Mouse (Mus musculus) limb, embryonic 14.5 days (tissue): ENCODE results near the gene Aff3. TPM values are rescaled to one million over a fixed set of nuclear protein-coding genes. Genes with fewer than 3 reads are reported as not detected.

ENCODE experiments used
- ATAC-seq: fragments of 200-750 bp; cut with Nextera tagmentation; 2 replicates; pipeline ENCODE4 v1.8.0; 2017; ENCODE audit warnings: low read depth, moderate number of reproducible peaks, moderate TSS enrichment; ENCODE audit not compliant: low FRiP score
- DNase-seq: peaks from one replicate; pipeline ENCODE4 v3.0.0-alpha.2; 2015; ENCODE audit warnings: low spot score
- H3K27ac ChIP-seq: fragments of 300-500 bp; sonication (generic); replicated peaks from 2 replicates; pipeline ENCODE4 v1.5.1; 2014; ENCODE audit warnings: low read depth, mild to moderate bottlenecking, low read length, moderate library complexity, mixed read lengths
- H3K27me3 ChIP-seq: fragments of 300-500 bp; sonication (generic); 2 replicates; pipeline ENCODE4 v1.6.1; 2014; ENCODE audit warnings: low read length, mixed read lengths; ENCODE audit not compliant: control insufficient read depth, insufficient read depth
- H3K36me3 ChIP-seq: fragments of 300-500 bp; sonication (generic); 2 replicates; pipeline ENCODE4 v1.6.1; 2014; ENCODE audit warnings: mild to moderate bottlenecking, low read length, moderate library complexity, mixed read lengths; ENCODE audit not compliant: control insufficient read depth, insufficient read depth
- H3K4me1 ChIP-seq: fragments of 300-500 bp; sonication (generic); 2 replicates; pipeline ENCODE4 v1.6.1; 2014; ENCODE audit warnings: antibody characterized with exemption, low read length, mixed read lengths; ENCODE audit not compliant: control insufficient read depth, insufficient read depth
- H3K4me2 ChIP-seq: fragments of 300-500 bp; sonication (generic); replicated peaks from 2 replicates; pipeline ENCODE4 v1.6.1; 2014; ENCODE audit warnings: low read depth, mild to moderate bottlenecking, low read length, moderate library complexity; ENCODE audit not compliant: severe bottlenecking
- H3K4me3 ChIP-seq: fragments of 300-500 bp; sonication (generic); replicated peaks from 2 replicates; pipeline ENCODE4 v1.5.1; 2014; ENCODE audit warnings: low read length
- H3K9ac ChIP-seq: fragments of 300-500 bp; sonication (generic); 2 replicates; pipeline ENCODE4 v1.6.1; 2014; ENCODE audit warnings: mild to moderate bottlenecking, low read depth, low read length, moderate library complexity; ENCODE audit not compliant: severe bottlenecking
- H3K9me3 ChIP-seq: fragments of 300-500 bp; sonication (generic); 2 replicates; pipeline ENCODE4 v1.6.1; 2016; ENCODE audit warnings: low read length; ENCODE audit not compliant: control insufficient read depth
- POLR2A ChIP-seq: fragments of 200-500 bp; IDR thresholded peaks from 2 replicates; pipeline ENCODE4 v1.8.0; 2012; ENCODE audit warnings: inconsistent platforms, mild to moderate bottlenecking, moderate library complexity, borderline replicate concordance; ENCODE audit not compliant: insufficient read depth, insufficient read length; ENCODE audit errors: extremely low read depth
- WGBS: fragments of 180-500 bp; shearing (Covaris S2); extraction: QIAGEN DNeasy Blood & Tissue Kit; methylation state at CpG from one replicate; pipeline ENCODE4 v1.1.7; 2014; 5-methylcytosine and 5-hydroxymethylcytosine counted together
- polyA plus RNA-seq, 2 experiments: library from polyadenylated mRNA; depleted of rRNA in 1 of 2; stranded (reverse) in 1 of 2; unstranded in 1 of 2; fragments of >200 nt; fragmentation: Nextera tagmentation in 1 of 2; extraction: Ambion mirVana in 1 of 2; gene quantifications; 2 replicates each; pipeline versions ENCODE4 v1.2.1 to v1.2.3; 2012 to 2014

The Aff3 gene
- polyA plus RNA-seq, 2 experiments = 20.4 to 22.4 TPM

GRCm38 (mm10) chr1:38528607-38529006 lies 136.1 kb downstream of the Aff3 start:
- Histone ChIP-seq H3K9ac (no peak overlapping the region), H3K27me3 (no peaks in the 10 kb centered on the region), H3K4me2 (no peak overlapping the region), H3K9me3 (no peaks in the 10 kb centered on the region), H3K4me3 (no peak overlapping the region), H3K27ac (no peak overlapping the region), H3K4me1 (peaks cover 9% of the 10 kb centered on the region), H3K36me3 (peaks cover 23% of the 10 kb centered on the region)
- DNase-seq = no peak
- WGBS = 79% methylated on average over 5 of the region's 5 CpGs
- no peak for TF ChIP-seq POLR2A
- ATAC-seq = no peak

- Histone ChIP-seq H3K9ac (no peak overlapping the region), H3K27ac (no peak overlapping the region), H3K4me3 (no peak overlapping the region), H3K36me3 (peaks cover 30% of the 10 kb centered on the region), H3K4me1 (peaks cover 9% of the 10 kb centered on the region), H3K27me3 (no peaks in the 10 kb centered on the region), H3K4me2 (no peak overlapping the region), H3K9me3 (no peaks in the 10 kb centered on the region)
- no peak for DNase-seq
- no peak for TF ChIP-seq POLR2A
- WGBS = 90% methylated on average over 5 of the region's 5 CpGs
- ATAC-seq = no peak
Measured at GRCm38 (mm10) chr1:38526568-38526967, 138.2 kb downstream of the Aff3 start.

- no peak overlapping the region for H3K4me2 ChIP-seq
- no peaks in the 10 kb centered on the region for H3K27me3 ChIP-seq
- 95% methylated on average over 11 of the region's 11 CpGs for WGBS
- no peak overlapping the region for H3K27ac ChIP-seq
- no peak overlapping the region for H3K9ac ChIP-seq
- TF ChIP-seq POLR2A = no peak
- ATAC-seq = no peak
- no peaks in the 10 kb centered on the region for H3K9me3 ChIP-seq
- peaks cover 1% of the 10 kb centered on the region; the same call in 1 of the 2 replicates for H3K4me1 ChIP-seq
- H3K36me3 ChIP-seq = peaks cover 38% of the 10 kb centered on the region
- H3K4me3 ChIP-seq = no peak overlapping the region
- DNase-seq = no peak
Measured at GRCm38 (mm10) chr1:38521651-38522050, 143.1 kb downstream of the Aff3 start.

- Histone ChIP-seq H3K9me3 (no peaks in the 10 kb centered on the region), H3K4me1 (peaks cover 36% of the 10 kb centered on the region), H3K27ac (no peak overlapping the region), H3K27me3 (no peaks in the 10 kb centered on the region), H3K4me2 (no peak overlapping the region), H3K4me3 (no peak overlapping the region), H3K9ac (no peak overlapping the region), H3K36me3 (peaks cover 5% of the 10 kb centered on the region; the same call in 1 of the 2 replicates)
- ATAC-seq (no peak), DNase-seq (no peak)
- TF ChIP-seq POLR2A = no peak
- WGBS = 10% methylated on average over 1 of the region's 1 CpGs
Measured at GRCm38 (mm10) chr1:38516225-38516624, 148.5 kb downstream of the Aff3 start.

- Histone ChIP-seq H3K36me3 (0 out of 2 replicates have a peak, but pooled peaks cover 2% of the 10 kb centered on the region), H3K9ac (no peak overlapping the region), H3K27me3 (no peaks in the 10 kb centered on the region), H3K4me2 (no peak overlapping the region), H3K4me3 (no peak overlapping the region), H3K9me3 (no peaks in the 10 kb centered on the region), H3K4me1 (peaks cover 39% of the 10 kb centered on the region), H3K27ac (no peak overlapping the region)
- 62% methylated on average over 4 of the region's 4 CpGs for WGBS
- DNase-seq = no peak
- no peak for ATAC-seq
- no peak for TF ChIP-seq POLR2A
Measured at GRCm38 (mm10) chr1:38514634-38515011, 150.1 kb downstream of the Aff3 start.
